Mouse (Mus musculus): ENCODE data around the gene Hspb7. TPM values are rescaled to one million over a fixed set of nuclear protein-coding genes. Genes with fewer than 3 reads are reported as not detected.

The Hspb7 gene
- polyA plus RNA-seq, 1 experiment from 2014 or later = not detected

DNA sequence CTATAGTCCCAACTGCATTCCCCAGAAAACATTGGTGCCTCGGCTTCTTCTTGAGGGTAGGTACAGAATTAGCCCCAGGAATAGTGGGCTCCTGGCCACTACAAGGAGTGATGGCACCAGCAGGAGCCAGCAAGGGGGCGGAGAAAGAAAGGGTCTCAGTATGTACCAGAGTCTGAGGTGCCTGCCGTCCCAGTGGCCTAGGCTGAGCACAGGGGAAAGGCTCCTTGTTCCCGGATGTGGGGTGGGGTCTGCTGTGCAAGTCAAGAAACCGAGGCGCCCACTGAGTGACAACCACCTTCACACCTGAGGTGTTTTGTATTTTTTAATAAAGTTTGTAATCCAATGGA, 47.0 kb downstream of the Hspb7 start:
- no peak overlapping the region for H3K9ac ChIP-seq
- no peaks in the 10 kb centered on the region for H3K9me3 ChIP-seq
- ATAC-seq (replicated peaks) = no peak
- H3K27me3 ChIP-seq (replicated peaks) = no peaks in the 10 kb centered on the region
- H3K27ac ChIP-seq = no peak overlapping the region
- H3K4me3 ChIP-seq = no peak overlapping the region
- WGBS = 88% methylated on average over 6 of the region's 6 CpGs
- peaks cover 74% of the 10 kb centered on the region for H3K36me3 ChIP-seq (replicated peaks)
- H3K4me2 ChIP-seq = no peak overlapping the region
- H3K4me1 ChIP-seq = no peaks in the 10 kb centered on the region

DNA sequence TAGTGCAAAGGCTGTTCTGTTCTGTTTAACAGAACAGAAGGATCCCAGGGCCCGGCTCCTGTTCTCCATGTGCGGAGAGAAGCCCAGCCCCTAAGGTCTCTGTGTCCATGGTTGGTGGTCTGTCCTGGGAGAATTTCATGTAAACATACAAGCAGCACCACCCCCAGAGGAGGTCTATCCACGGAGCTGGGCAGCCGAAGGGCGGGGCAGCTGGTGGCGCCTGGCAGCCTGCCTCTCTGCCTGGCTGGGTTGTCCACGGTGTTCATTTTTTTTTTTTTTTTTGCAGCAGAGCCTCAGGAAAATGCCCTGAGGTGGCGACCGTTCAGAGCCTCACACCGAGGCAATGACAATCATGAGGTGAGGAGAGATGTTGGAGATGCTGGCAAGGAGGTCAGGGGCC, 48.0 kb downstream of the Hspb7 start:
- no peak overlapping the region for H3K4me2 ChIP-seq
- H3K9me3 ChIP-seq = no peaks in the 10 kb centered on the region
- no peak overlapping the region for H3K4me3 ChIP-seq
- ATAC-seq (replicated peaks) = no peak
- H3K9ac ChIP-seq = no peak overlapping the region
- H3K36me3 ChIP-seq (replicated peaks) = peaks cover 76% of the 10 kb centered on the region
- 64% methylated on average over 10 of the region's 10 CpGs for WGBS
- no peaks in the 10 kb centered on the region for H3K27me3 ChIP-seq (replicated peaks)
- no peak overlapping the region for H3K27ac ChIP-seq
- no peaks in the 10 kb centered on the region for H3K4me1 ChIP-seq

DNA sequence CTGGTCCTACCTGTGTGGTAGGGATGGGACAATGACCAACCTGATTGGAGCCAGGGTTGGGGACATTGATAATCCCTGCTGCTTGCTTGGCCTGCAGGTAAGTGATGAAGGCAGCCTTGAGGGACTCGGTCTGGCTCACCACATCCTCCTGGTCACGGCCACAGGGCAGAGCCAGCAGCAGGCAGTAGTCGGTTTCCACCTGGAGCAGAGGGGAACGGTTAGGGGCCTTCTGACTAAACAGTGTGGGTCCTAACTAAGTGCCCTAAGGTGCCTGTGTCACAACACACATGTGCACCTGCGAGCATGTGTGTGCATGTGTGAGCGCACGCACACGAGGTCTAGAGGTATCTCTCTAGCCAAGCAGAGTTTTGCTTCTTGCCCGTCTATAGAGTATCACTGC, 48.8 kb downstream of the Hspb7 start:
- H3K4me3 ChIP-seq = no peak overlapping the region
- no peaks in the 10 kb centered on the region for H3K9me3 ChIP-seq
- no peaks in the 10 kb centered on the region for H3K27me3 ChIP-seq (replicated peaks)
- no peak overlapping the region for H3K27ac ChIP-seq
- no peak overlapping the region for H3K4me2 ChIP-seq
- H3K36me3 ChIP-seq (replicated peaks) = peaks cover 74% of the 10 kb centered on the region
- WGBS = 95% methylated on average over 9 of the region's 9 CpGs
- ATAC-seq (replicated peaks) = no peak
- no peaks in the 10 kb centered on the region for H3K4me1 ChIP-seq
- no peak overlapping the region for H3K9ac ChIP-seq

DNA sequence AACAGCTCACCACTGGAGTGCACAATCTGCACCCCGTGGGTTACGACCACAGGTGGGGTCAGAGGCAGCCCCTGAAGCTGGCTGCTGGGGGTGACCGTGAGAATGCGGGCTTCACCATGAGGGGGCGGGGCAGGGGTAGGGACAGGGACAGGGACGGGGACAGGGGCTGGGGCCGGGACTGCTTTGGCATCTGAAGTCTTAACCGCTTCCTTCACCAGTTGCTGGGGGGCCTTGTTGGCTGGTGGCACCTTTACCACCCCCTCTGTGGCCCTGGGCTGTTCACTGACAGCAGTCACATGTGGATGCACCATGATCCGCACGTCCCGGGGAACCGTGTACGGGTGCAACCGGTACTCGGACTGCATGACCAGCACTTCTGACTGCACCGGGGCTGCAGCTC, 50.9 kb downstream of the Hspb7 start:
- Histone ChIP-seq H3K27ac (no peak overlapping the region), H3K4me3 (no peak overlapping the region), H3K9ac (no peak overlapping the region), H3K4me2 (no peak overlapping the region), H3K27me3 (replicated peaks) (no peaks in the 10 kb centered on the region), H3K9me3 (no peaks in the 10 kb centered on the region), H3K36me3 (replicated peaks) (peaks cover 73% of the 10 kb centered on the region), H3K4me1 (no peaks in the 10 kb centered on the region)
- ATAC-seq (replicated peaks) = 0 out of 2 replicates have a peak, but pooled peaks have one; percentile 16
- WGBS = 96% methylated on average over 16 of the region's 16 CpGs

DNA sequence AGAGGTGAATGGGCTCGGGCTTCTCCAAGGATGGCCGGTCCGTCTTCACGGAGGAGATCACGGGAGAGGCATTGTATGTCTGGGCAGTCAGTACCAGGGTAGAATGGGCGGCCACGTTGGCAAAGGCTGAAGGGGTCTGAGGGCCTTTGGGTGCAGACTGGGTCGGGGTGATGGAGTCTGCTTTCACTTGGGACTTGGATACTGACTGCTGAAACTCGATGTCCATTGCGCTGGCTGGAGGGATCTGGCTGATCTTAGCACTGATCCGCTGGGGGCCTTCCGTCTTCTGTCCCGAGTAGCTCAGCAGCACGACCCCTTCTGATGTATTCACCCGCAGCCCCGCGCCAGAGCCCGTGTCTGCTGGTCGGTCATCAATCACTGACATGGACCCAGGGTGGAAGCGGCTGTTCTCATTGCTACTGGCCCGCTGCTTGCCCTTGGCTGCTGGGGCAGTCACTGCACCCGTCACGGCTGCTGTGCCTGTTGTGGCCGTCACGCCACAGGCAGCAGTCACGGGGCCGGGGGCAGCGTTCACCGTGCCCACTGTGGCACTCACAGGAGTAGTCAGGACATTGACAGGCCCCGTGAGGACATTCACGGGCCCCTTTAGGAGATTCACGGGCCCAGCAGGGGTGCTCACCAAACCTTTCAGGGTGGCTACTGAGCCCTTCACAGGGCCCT, 52.2 kb downstream of the Hspb7 start:
- Histone ChIP-seq H3K9ac (no peak overlapping the region), H3K4me2 (no peak overlapping the region), H3K4me3 (no peak overlapping the region), H3K27me3 (replicated peaks) (no peaks in the 10 kb centered on the region), H3K27ac (no peak overlapping the region), H3K36me3 (replicated peaks) (peaks cover 73% of the 10 kb centered on the region), H3K4me1 (no peaks in the 10 kb centered on the region), H3K9me3 (no peaks in the 10 kb centered on the region)
- ATAC-seq (replicated peaks) = no peak
- WGBS = 95% methylated on average over 32 of the region's 32 CpGs

DNA sequence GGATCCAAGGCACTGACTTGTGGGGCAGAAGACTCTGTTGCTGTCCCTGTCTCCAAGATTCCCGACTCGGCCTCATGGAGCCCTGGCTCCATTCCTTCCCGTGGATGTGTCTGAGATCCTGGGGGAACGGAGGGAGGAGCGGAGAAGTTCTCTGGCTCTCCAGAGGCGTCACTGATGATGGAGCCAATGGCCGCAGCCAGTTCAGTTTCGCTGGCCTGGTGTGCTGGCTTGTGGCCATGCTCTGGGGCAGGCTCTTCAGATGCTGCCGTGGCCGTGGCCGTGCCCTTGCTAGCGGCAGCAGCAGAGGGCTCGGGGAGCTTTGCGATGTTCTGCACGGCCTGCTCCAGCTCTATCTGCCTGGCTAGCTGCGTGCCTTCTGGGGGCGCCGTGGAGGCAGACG, 53.9 kb downstream of the Hspb7 start:
- Histone ChIP-seq H3K4me2 (no peak overlapping the region), H3K36me3 (replicated peaks) (peaks cover 82% of the 10 kb centered on the region), H3K4me3 (no peak overlapping the region), H3K27ac (no peak overlapping the region), H3K27me3 (replicated peaks) (no peaks in the 10 kb centered on the region), H3K4me1 (no peaks in the 10 kb centered on the region), H3K9ac (no peak overlapping the region), H3K9me3 (no peaks in the 10 kb centered on the region)
- no peak for ATAC-seq (replicated peaks)
- 91% methylated on average over 19 of the region's 19 CpGs for WGBS

Other genes starting within 250 kb of the Hspb7 start
- gene Rsg1, start 206.8 kb upstream of the Hspb7 start, polyA plus RNA-seq (2015; fragmentation: Nextera tagmentation; extraction: Ambion mirVana) = 8.7 and 9.9 TPM in 2 replicates
- 1.0 and 1.7 TPM in 2 replicates for gene Arhgef19, start 181.3 kb upstream of the Hspb7 start, polyA plus RNA-seq (2015; fragmentation: Nextera tagmentation; extraction: Ambion mirVana)
- 1.6 and 1.7 TPM in 2 replicates for gene Epha2, start 119.5 kb upstream of the Hspb7 start, polyA plus RNA-seq (2015; fragmentation: Nextera tagmentation; extraction: Ambion mirVana)
- 42.0 and 44.3 TPM in 2 replicates for gene Fam131c, start 52.6 kb upstream of the Hspb7 start, polyA plus RNA-seq (2015; fragmentation: Nextera tagmentation; extraction: Ambion mirVana)
- gene Clcnka, start 22.1 kb upstream of the Hspb7 start, polyA plus RNA-seq (2015; fragmentation: Nextera tagmentation; extraction: Ambion mirVana) = 0.06 TPM in 1 of 2 replicates, not detected in the other
- gene Clcnkb, start 4.8 kb upstream of the Hspb7 start, polyA plus RNA-seq (2015; fragmentation: Nextera tagmentation; extraction: Ambion mirVana) = not detected in 2 replicates
- 0.32 and 0.50 TPM in 2 replicates for gene Srarp, start 15.3 kb downstream of the Hspb7 start, polyA plus RNA-seq (2015; fragmentation: Nextera tagmentation; extraction: Ambion mirVana)
- gene Zbtb17, start 23.9 kb downstream of the Hspb7 start, polyA plus RNA-seq (2015; fragmentation: Nextera tagmentation; extraction: Ambion mirVana) = 49.4 and 49.7 TPM in 2 replicates
- 19.4 and 20.0 TPM in 2 replicates for gene Spen, start 117.8 kb downstream of the Hspb7 start, polyA plus RNA-seq (2015; fragmentation: Nextera tagmentation; extraction: Ambion mirVana)
- gene Fblim1, start 185.3 kb downstream of the Hspb7 start, polyA plus RNA-seq (2015; fragmentation: Nextera tagmentation; extraction: Ambion mirVana) = 35.2 and 41.0 TPM in 2 replicates
- 0.32 and 0.65 TPM in 2 replicates for gene Tmem82, start 197.9 kb downstream of the Hspb7 start, polyA plus RNA-seq (2015; fragmentation: Nextera tagmentation; extraction: Ambion mirVana)
- gene Slc25a34, start 203.0 kb downstream of the Hspb7 start, polyA plus RNA-seq (2015; fragmentation: Nextera tagmentation; extraction: Ambion mirVana) = 0.26 and 0.61 TPM in 2 replicates
- gene Plekhm2, start 244.1 kb downstream of the Hspb7 start, polyA plus RNA-seq (2015; fragmentation: Nextera tagmentation; extraction: Ambion mirVana) = 9.7 and 10.7 TPM in 2 replicates